Mouse (Mus musculus) heart, embryonic 16.5 days (tissue): Measurements from ENCODE around the gene Pbrm1. TPM values are rescaled to one million over a fixed set of nuclear protein-coding genes. Genes with fewer than 3 reads are reported as not detected.

ENCODE experiments used
- ATAC-seq: fragments of 200-750 bp; cut with Nextera tagmentation; replicated peaks from 2 replicates; pipeline ENCODE4 v1.8.0; 2017; ENCODE audit warnings: moderate number of reproducible peaks; ENCODE audit not compliant: insufficient read depth, low FRiP score; ENCODE audit errors: extremely low read depth
- H3K27ac ChIP-seq: fragments of 300-500 bp; sonication (generic); 2 replicates; pipeline ENCODE4 v1.5.1; 2014; ENCODE audit warnings: mild to moderate bottlenecking, low read length, control low read depth, moderate library complexity
- H3K27me3 ChIP-seq: fragments of 300-500 bp; sonication (generic); 2 replicates; pipeline ENCODE4 v1.6.1; 2014; ENCODE audit warnings: low read length, mixed read lengths; ENCODE audit not compliant: control insufficient read depth, insufficient read depth
- H3K36me3 ChIP-seq: fragments of 300-500 bp; sonication (generic); 2 replicates; pipeline ENCODE4 v1.6.1; 2014; ENCODE audit not compliant: control insufficient read depth, insufficient read depth
- H3K4me1 ChIP-seq: fragments of 300-500 bp; sonication (generic); 2 replicates; pipeline ENCODE4 v1.6.1; 2014; ENCODE audit warnings: low read length, mixed read lengths; ENCODE audit not compliant: control insufficient read depth, insufficient read depth
- H3K4me2 ChIP-seq: fragments of 300-500 bp; sonication (generic); 2 replicates; pipeline ENCODE4 v1.6.1; 2014; ENCODE audit warnings: low read depth, mild to moderate bottlenecking, control low read depth, low read length
- H3K4me3 ChIP-seq: fragments of 300-500 bp; sonication (generic); 2 replicates; pipeline ENCODE4 v1.5.1; 2014; ENCODE audit warnings: mild to moderate bottlenecking, control low read depth, low read length
- H3K9ac ChIP-seq: fragments of 300-500 bp; sonication (generic); 2 replicates; pipeline ENCODE4 v1.6.1; 2014; ENCODE audit warnings: low read length, control low read depth
- H3K9me3 ChIP-seq: fragments of 300-500 bp; sonication (generic); replicated peaks from 2 replicates; pipeline ENCODE4 v1.6.1; 2016; ENCODE audit warnings: low read length; ENCODE audit not compliant: control insufficient read depth
- whole genome bisulfite sequencing: fragments of 180-500 bp; shearing (Covaris S2); extraction: QIAGEN DNeasy Blood & Tissue Kit; methylation state at CpG from one replicate; pipeline ENCODE4 v1.1.7; 2014; 5-methylcytosine and 5-hydroxymethylcytosine counted together
- polyA plus RNA-seq: library from polyadenylated mRNA; unstranded; fragments of >200 nt; fragmentation: Nextera tagmentation; extraction: Ambion mirVana; gene quantifications from 2 replicates; pipeline ENCODE4 v1.2.1, GENCODE M21; 2015

Pbrm1 gene
- polyA plus RNA-seq, 1 experiment from 2014 or later = 98.3 TPM

DNA sequence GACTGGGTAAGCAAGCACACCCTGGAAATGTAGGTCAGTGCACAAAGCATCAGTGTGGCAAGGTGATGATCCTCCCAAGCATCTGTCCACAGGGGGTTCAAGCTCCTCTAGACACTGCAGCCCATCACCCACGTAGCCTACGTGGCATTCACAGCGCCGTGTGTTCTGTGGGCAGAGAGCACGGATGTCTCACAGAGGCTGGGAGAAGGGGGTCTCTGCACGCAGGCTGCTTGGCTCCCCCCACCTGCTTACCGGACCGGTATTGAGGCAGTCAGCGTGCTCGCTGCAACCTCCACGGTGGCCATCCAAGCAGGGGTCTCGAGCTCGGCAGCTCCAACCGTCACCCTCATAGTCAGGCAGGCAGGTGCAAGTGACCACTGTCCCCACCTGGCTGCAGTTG is 122.1 kb downstream of the Pbrm1 start:
- Histone ChIP-seq H3K4me1 (peaks cover 2% of the 10 kb centered on the region; the same call in 1 of the 2 replicates), H3K9ac (no peak overlapping the region), H3K36me3 (peaks cover 54% of the 10 kb centered on the region), H3K27ac (no peak overlapping the region), H3K4me3 (no peak overlapping the region), H3K27me3 (no peaks in the 10 kb centered on the region), H3K4me2 (no peak overlapping the region), H3K9me3 (0 out of 2 replicates have a peak, but pooled peaks cover 6% of the 10 kb centered on the region)
- ATAC-seq = no peak
- WGBS = 93% methylated on average over 14 of the region's 14 CpGs

DNA sequence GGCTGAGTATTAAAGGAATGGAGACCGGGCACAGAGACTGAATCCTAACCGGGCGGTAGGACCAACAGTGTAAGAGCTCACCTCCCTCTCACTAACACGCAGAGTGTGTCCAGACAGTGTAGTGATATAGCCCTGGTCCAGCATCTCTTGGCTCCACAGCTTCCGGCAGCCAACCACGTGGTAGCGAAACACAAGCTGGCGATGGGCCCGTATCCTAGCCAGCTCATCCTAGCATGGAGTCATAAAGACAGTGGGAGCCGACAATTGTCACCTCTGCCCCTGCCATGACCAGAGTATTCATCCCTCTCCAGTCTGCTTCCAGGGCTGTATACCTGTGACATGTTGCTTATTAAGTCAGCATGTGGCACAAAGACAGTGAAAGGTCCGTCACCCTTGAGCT is 126.8 kb downstream of the Pbrm1 start:
- H3K27me3 ChIP-seq = no peaks in the 10 kb centered on the region
- H3K4me3 ChIP-seq = no peak overlapping the region
- no peak for ATAC-seq
- 0 out of 2 replicates have a peak, but pooled peaks cover 6% of the 10 kb centered on the region for H3K9me3 ChIP-seq
- H3K4me2 ChIP-seq = no peak overlapping the region
- H3K36me3 ChIP-seq = peaks cover 19% of the 10 kb centered on the region
- no peaks in the 10 kb centered on the region for H3K4me1 ChIP-seq
- H3K27ac ChIP-seq = no peak overlapping the region
- 92% methylated on average over 11 of the region's 11 CpGs for WGBS
- H3K9ac ChIP-seq = no peak overlapping the region

DNA sequence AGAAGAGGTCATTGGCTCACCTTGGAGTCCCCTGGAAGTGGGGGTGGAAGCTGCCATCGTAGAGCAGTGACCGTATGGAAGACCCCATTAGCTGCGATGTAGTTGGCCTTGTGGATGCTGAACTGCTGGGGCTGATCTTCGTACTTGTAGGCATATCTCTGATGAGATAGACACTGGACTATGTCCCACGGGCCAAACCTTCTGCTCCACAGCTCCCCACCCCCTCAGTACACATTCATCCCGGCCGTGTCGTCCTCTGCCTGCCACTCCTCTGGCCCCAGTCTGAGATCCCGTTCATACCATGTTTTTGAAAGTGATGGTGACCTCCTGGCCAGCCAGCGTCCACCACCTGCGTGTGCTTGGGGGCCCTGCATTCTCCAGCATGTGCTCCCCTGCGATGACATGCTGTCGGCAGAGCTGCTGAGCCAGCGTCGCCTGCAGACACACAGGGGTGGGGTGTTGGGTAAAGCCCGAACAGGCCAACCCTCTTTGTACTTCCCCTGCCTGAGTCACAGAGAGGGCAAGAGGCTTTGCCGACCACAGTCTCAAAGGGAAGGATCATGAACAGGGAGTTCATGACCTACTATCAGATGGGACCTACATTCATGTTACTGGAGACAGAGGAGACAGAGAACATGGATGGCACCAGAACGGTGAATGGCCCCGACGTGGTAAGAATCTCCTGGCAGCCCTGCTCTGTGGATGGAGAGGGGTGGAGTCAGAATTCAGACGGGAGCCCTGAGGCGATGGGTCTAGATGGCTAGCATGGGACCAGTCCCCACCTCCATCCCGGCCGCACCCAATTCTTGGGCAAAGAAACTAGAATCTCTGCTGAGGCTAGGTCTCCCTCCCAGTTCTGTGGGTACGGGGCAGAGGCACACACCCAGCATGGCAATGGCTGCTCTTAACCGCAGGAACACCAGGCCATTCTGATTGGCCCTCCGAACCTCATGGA is 141.5 kb downstream of the Pbrm1 start:
- Histone ChIP-seq H3K9me3 (no peaks in the 10 kb centered on the region), H3K4me3 (no peak overlapping the region), H3K4me1 (peaks cover 14% of the 10 kb centered on the region), H3K4me2 (no peak overlapping the region), H3K9ac (no peak overlapping the region), H3K27ac (no peak overlapping the region), H3K27me3 (no peaks in the 10 kb centered on the region), H3K36me3 (no peaks in the 10 kb centered on the region)
- WGBS = 58% methylated on average over 27 of the region's 27 CpGs
- ATAC-seq = no peak

DNA sequence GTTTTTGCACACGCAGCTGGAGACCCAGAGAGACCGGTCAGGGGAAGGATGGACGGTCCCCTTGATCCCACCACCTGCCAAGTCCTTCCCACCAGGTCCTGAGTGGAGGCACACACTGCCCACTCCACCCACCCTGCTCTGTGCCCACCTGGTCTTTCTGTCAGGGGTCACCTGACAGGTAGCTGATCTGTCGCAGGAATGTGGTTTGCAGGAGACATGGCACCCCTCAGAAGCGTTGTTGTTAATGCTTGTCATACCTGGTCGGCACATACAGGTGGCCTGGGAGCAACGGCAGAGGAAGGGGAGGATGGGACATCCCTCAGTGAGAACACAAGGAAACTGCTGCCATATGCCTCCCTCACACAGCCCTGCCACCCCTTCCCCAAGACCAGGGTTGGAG is 142.3 kb downstream of the Pbrm1 start:
- no peak overlapping the region for H3K9ac ChIP-seq
- ATAC-seq = no peak
- H3K36me3 ChIP-seq = no peaks in the 10 kb centered on the region
- no peak overlapping the region for H3K4me3 ChIP-seq
- H3K4me2 ChIP-seq = no peak overlapping the region
- H3K9me3 ChIP-seq = no peaks in the 10 kb centered on the region
- no peak overlapping the region for H3K27ac ChIP-seq
- H3K27me3 ChIP-seq = no peaks in the 10 kb centered on the region
- WGBS = 81% methylated on average over 7 of the region's 7 CpGs
- peaks cover 17% of the 10 kb centered on the region for H3K4me1 ChIP-seq

DNA sequence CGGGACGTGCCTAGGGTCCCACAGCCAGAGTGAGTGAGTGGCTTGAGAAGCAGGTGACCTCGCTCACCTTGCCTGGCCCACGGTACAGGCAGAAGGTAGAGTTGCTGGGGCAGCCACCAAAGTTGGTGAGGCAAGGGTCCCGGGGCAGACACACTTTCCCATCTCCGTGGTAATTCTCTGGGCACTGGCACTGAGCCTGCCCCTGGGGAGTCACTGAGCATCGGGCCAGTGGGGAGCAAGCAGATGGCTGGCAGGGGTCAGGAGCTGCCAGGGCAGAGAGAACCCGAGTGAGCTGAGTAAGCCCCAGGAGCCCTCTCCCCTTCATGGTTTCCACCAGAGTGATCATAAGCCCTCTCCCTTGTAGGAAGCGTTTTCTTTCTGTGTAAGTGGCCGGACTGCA is 142.7 kb downstream of the Pbrm1 start:
- Histone ChIP-seq H3K27ac (no peak overlapping the region), H3K4me1 (peaks cover 17% of the 10 kb centered on the region), H3K4me2 (no peak overlapping the region), H3K9ac (no peak overlapping the region), H3K27me3 (no peaks in the 10 kb centered on the region), H3K36me3 (no peaks in the 10 kb centered on the region), H3K9me3 (no peaks in the 10 kb centered on the region), H3K4me3 (no peak overlapping the region)
- WGBS = 76% methylated on average over 10 of the region's 10 CpGs
- ATAC-seq = no peak

DNA sequence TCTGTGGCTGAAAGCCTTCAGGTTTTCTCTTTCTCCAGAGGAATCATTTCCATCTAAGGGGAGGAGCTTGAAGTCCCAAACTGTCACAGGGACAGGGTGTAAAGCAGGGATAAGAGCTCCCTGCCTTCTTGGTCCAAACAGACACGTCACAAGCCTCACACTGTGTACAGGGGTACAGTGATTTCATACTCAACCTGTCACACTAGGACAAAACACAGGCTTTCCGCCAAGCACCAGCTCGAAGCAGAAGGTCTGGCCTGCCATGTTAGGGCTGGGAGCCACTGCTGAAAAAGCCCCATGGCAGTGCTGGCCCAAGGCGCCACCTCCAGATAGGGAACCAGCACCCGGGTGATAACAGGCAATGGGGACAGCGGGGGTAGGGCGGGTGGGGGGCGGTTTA is 145.1 kb downstream of the Pbrm1 start:
- WGBS = 35% methylated on average over 8 of the region's 8 CpGs
- no peaks in the 10 kb centered on the region for H3K27me3 ChIP-seq
- H3K9ac ChIP-seq = no peak overlapping the region
- no peak for ATAC-seq
- H3K4me2 ChIP-seq = no peak overlapping the region
- no peaks in the 10 kb centered on the region for H3K9me3 ChIP-seq
- peak overlapping the region; percentile 37; the same call in 1 of the 2 replicates for H3K27ac ChIP-seq
- no peak overlapping the region for H3K4me3 ChIP-seq
- no peaks in the 10 kb centered on the region for H3K36me3 ChIP-seq
- H3K4me1 ChIP-seq = peaks cover 17% of the 10 kb centered on the region

DNA sequence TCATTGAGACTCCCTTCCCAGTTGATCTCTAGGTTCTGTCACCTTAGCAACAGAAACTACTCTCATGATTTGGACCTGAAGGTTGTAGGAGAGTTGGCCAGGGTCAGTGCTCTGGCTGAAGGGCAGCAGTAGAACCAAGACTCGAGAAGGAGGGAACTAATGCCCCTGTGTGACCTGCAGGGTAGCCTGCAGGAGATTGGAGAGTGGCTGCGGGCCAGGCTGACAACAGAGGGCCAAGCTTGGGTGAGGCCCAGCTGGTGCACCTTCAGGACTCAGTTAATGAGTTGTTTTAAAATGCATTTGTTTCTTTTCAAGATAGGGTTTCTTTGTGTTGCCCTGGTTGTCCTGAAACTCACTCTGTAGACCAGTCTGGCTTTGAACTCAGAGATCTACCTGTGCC is 146.1 kb downstream of the Pbrm1 start:
- Histone ChIP-seq H3K4me1 (peaks cover 19% of the 10 kb centered on the region), H3K9ac (no peak overlapping the region), H3K4me2 (no peak overlapping the region), H3K4me3 (no peak overlapping the region), H3K27ac (no peak overlapping the region), H3K27me3 (no peaks in the 10 kb centered on the region), H3K9me3 (no peaks in the 10 kb centered on the region), H3K36me3 (no peaks in the 10 kb centered on the region; the same call in 1 of the 2 replicates)
- ATAC-seq = no peak
- 59% methylated on average over 2 of the region's 2 CpGs for WGBS

DNA sequence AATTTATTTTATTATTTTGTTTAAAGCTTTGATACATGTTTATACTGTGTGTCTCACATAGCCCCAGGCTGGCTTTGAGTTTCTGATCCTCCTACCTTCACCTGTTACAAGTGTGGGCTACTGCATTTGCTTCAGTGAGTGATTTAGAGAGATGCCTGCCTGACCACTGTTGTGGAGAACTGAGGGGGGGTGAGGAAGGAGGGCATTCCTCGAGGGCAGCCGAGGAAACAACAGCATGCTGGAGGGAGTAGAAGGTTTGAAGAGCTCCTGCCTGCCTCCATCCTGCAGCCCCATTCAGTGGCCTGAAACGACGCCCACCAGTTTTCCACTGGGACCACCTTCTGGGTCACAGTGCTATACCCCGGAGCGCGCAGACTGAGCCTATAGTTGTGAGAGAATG is 146.5 kb downstream of the Pbrm1 start:
- H3K9ac ChIP-seq = no peak overlapping the region
- ATAC-seq = no peak
- H3K27me3 ChIP-seq = no peaks in the 10 kb centered on the region
- 55% methylated on average over 7 of the region's 7 CpGs for WGBS
- H3K4me2 ChIP-seq = peak overlapping the region; percentile 23; the same call in 1 of the 2 replicates
- peaks cover 19% of the 10 kb centered on the region for H3K4me1 ChIP-seq
- no peak overlapping the region for H3K4me3 ChIP-seq
- no peaks in the 10 kb centered on the region for H3K9me3 ChIP-seq
- no peak overlapping the region for H3K27ac ChIP-seq
- H3K36me3 ChIP-seq = peaks cover 3% of the 10 kb centered on the region

DNA sequence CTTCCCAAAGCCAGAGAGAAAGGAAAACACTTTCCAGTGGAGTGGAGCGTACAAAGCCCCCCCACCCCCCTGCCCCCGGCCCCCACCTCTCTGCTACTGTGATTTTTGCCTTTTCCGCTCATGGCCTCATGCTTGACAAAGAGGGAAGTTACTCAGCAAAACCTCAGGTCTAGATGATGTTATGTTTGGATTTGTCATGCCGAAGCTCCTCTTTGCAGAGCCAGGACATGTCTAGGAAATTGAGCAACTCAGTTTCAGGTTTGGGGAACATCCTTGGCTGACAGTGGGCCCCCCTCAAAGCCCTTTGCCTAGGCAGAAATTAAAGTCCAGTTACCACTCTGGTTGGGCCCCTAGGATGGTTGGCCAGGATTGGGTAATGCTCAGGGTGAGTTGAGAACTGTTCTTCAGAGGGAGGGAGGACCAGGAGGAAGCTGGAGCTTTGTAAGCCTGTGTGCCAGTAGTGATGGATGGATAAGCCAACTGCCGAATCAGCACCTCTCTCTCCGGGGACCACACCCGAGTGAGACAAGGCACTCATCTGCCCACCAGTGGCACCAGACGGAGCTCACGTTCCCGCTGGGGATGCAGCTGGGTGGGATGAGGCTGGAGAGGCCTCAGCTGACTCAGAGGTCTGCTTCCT is 147.2 kb downstream of the Pbrm1 start:
- Histone ChIP-seq H3K4me1 (peaks cover 19% of the 10 kb centered on the region), H3K27ac (no peak overlapping the region), H3K9me3 (no peaks in the 10 kb centered on the region)

More for the DNA sequence above, 147.2 kb downstream of the Pbrm1 start:
- 46% methylated on average over 10 of the region's 10 CpGs for WGBS
- H3K4me3 ChIP-seq = peak overlapping the region; percentile 50
- peak overlapping the region; percentile 30; the same call in 1 of the 2 replicates for H3K9ac ChIP-seq
- H3K4me2 ChIP-seq = peak overlapping the region; percentile 47
- H3K36me3 ChIP-seq = peaks cover 9% of the 10 kb centered on the region
- H3K27me3 ChIP-seq = no peaks in the 10 kb centered on the region
- ATAC-seq = no peak
